Mouse (Mus musculus) brain, embryonic 14.5 days (tissue): Measurements from ENCODE around the gene Kcnab3.

ENCODE experiments used
- CTCF ChIP-seq: fragments of 200-500 bp; IDR thresholded peaks from 2 replicates; pipeline ENCODE4 v1.5.1; 2012; ENCODE audit warnings: inconsistent platforms, mild to moderate bottlenecking, moderate library complexity, borderline replicate concordance; ENCODE audit not compliant: insufficient read depth, insufficient read length; ENCODE audit errors: extremely low read depth
- POLR2A ChIP-seq: fragments of 200-500 bp; IDR thresholded peaks from 2 replicates; pipeline ENCODE4 v1.6.1; 2012; ENCODE audit warnings: mild to moderate bottlenecking, inconsistent platforms, borderline replicate concordance; ENCODE audit not compliant: poor library complexity, insufficient read depth, insufficient read length, severe bottlenecking; ENCODE audit errors: extremely low read depth

DNA sequence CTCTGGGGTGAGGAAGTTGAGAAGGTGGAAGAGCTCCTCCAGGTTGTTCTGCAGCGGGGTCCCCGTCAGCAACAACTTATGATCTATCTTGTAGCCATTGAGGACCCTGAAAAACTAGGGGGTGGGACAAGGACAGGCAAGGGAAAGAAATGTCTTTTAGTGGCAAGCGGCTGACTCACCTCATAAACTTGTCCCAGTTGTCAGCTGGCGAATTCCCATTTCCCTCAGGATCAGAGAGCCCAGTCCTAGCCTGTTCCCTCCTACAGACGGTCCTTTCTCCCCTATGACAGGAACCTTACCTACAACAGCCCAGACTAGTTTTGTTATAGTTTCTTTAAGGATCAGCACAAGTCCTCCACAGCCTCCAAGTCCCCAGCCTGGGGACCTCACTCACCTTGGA is 30.5 kb downstream of the Kcnab3 start:
- TF ChIP-seq POLR2A: no peak
- no peak for TF ChIP-seq CTCF
